Mouse (Mus musculus) hindbrain, postnatal 0 days (tissue): ENCODE measurements around the gene Dhx16. TPM values are rescaled to one million over a fixed set of nuclear protein-coding genes. Genes with fewer than 3 reads are reported as not detected.
A peak's percentile ranks its signal among the peaks of the same experiment; 100 is the strongest.
"Not testable (repeated sequence)": the region's sequence is repeated elsewhere in the genome, so short reads cannot be mapped to it uniquely, and the experiment has no call there.

Experiments
- ATAC-seq: fragments of 200-750 bp; cut with Nextera tagmentation; 2 replicates; pipeline ENCODE4 v1.8.0; 2017; ENCODE audit warnings: mild to moderate bottlenecking, moderate TSS enrichment, moderate library complexity
- DNase-seq: peaks from one replicate; pipeline ENCODE4 v3.0.0-alpha.2; 2015; ENCODE audit warnings: low spot score
- H3K27ac ChIP-seq: fragments of 300-500 bp; sonication (generic); 2 replicates; pipeline ENCODE4 v1.5.1; 2014; ENCODE audit warnings: mild to moderate bottlenecking
- H3K27me3 ChIP-seq: fragments of 300-500 bp; sonication (generic); 2 replicates; pipeline ENCODE4 v1.6.1; 2014; ENCODE audit warnings: low read length, mixed read lengths; ENCODE audit not compliant: insufficient read depth
- H3K36me3 ChIP-seq: fragments of 300-500 bp; sonication (generic); 2 replicates; pipeline ENCODE4 v1.6.1; 2014; ENCODE audit warnings: low read length, mixed read lengths; ENCODE audit not compliant: insufficient read depth
- H3K4me1 ChIP-seq: fragments of 300-500 bp; sonication (generic); 2 replicates; pipeline ENCODE4 v1.6.1; 2014; ENCODE audit warnings: antibody characterized with exemption, low read length, mixed read lengths; ENCODE audit not compliant: insufficient read depth
- H3K4me2 ChIP-seq: fragments of 300-500 bp; sonication (generic); 2 replicates; pipeline ENCODE4 v1.6.1; 2014; ENCODE audit warnings: low read depth, mild to moderate bottlenecking, low read length, moderate library complexity, mixed read lengths
- H3K4me3 ChIP-seq: fragments of 300-500 bp; sonication (generic); 2 replicates; pipeline ENCODE4 v1.5.1; 2014; ENCODE audit warnings: low read length
- H3K9ac ChIP-seq: fragments of 300-500 bp; sonication (generic); replicated peaks from 2 replicates; pipeline ENCODE4 v1.6.1; 2014; ENCODE audit warnings: mild to moderate bottlenecking, low read length, moderate library complexity, mixed read lengths
- H3K9me3 ChIP-seq: fragments of 300-500 bp; sonication (generic); 2 replicates; pipeline ENCODE4 v1.6.1; 2016; ENCODE audit warnings: low read length, mixed read lengths
- CTCF ChIP-seq: IDR thresholded peaks from 2 replicates; pipeline ENCODE4 v1.5.1; 2016; ENCODE audit warnings: antibody characterized with exemption, control low read depth, low read depth
- WGBS: fragments of 180-500 bp; shearing (Covaris S2); extraction: QIAGEN DNeasy Blood & Tissue Kit; methylation state at CpG from one replicate; pipeline ENCODE4 v1.1.7; 2014; 5-methylcytosine and 5-hydroxymethylcytosine counted together
- microRNA counts: library from miRNA; unstranded; fragments of <30 nt; microRNA quantifications from one replicate; lab custom pipeline; 2015
- microRNA-seq, 2 experiments: library from miRNA; unstranded; fragments of <30 nt; microRNA quantifications; one replicate each; pipeline ENCODE4; 2016
- polyA plus RNA-seq: library from polyadenylated mRNA; unstranded; fragments of >200 nt; fragmentation: Nextera tagmentation; extraction: Ambion mirVana; gene quantifications from 2 replicates; pipeline ENCODE4 v1.2.1, GENCODE M21; 2015
- total RNA-seq: library from RNA; depleted of rRNA; stranded (reverse); fragments of >200 nt; gene quantifications from 2 replicates; pipeline ENCODE4 v1.2.3, GENCODE M21; 2014; rRNA removed

The Dhx16 gene
- total and polyA plus RNA-seq, 2 experiments from 2014 or later, result 23.1 to 33.2 TPM

- H3K27me3 ChIP-seq, result no peaks in the 10 kb centered on the region
- H3K9me3 ChIP-seq, result no peaks in the 10 kb centered on the region
- H3K36me3 ChIP-seq, result peaks cover 56% of the 10 kb centered on the region
- WGBS, result 93% methylated on average over 2 of the region's 2 CpGs
- no peak for DNase-seq
- no peak for ATAC-seq
- H3K27ac ChIP-seq, result no peak overlapping the region
- H3K9ac ChIP-seq, result no peak overlapping the region
- H3K4me1 ChIP-seq, result no peaks in the 10 kb centered on the region
- no peak for TF ChIP-seq CTCF
- no peak overlapping the region for H3K4me2 ChIP-seq
- no peak overlapping the region for H3K4me3 ChIP-seq
Observed at GRCm38 (mm10) chr17:35929534-35929933, 49.9 kb downstream of the Dhx16 start.

GRCm38 (mm10) chr17:35930627-35931026, 51.0 kb downstream of the Dhx16 start:
- WGBS, result 98% methylated on average over 12 of the region's 12 CpGs
- no peak for ATAC-seq
- DNase-seq, result no peak
- H3K4me3 ChIP-seq, result no peak overlapping the region
- H3K27me3 ChIP-seq, result no peaks in the 10 kb centered on the region
- no peaks in the 10 kb centered on the region for H3K9me3 ChIP-seq
- H3K36me3 ChIP-seq, result peaks cover 48% of the 10 kb centered on the region
- no peak overlapping the region for H3K4me2 ChIP-seq
- no peak for TF ChIP-seq CTCF
- H3K9ac ChIP-seq, result no peak overlapping the region
- no peaks in the 10 kb centered on the region for H3K4me1 ChIP-seq
- H3K27ac ChIP-seq, result no peak overlapping the region

- Histone ChIP-seq H3K27ac (no peak overlapping the region), H3K4me2 (no peak overlapping the region), H3K9me3 (no peaks in the 10 kb centered on the region), H3K4me1 (no peaks in the 10 kb centered on the region), H3K4me3 (no peak overlapping the region), H3K36me3 (peaks cover 34% of the 10 kb centered on the region), H3K9ac (no peak overlapping the region), H3K27me3 (no peaks in the 10 kb centered on the region)
- ATAC-seq, result no peak
- no peak for DNase-seq
- TF ChIP-seq CTCF, result no peak
- 83% methylated on average over 4 of the region's 4 CpGs for WGBS
Observed at GRCm38 (mm10) chr17:35932608-35933007, 53.0 kb downstream of the Dhx16 start.

- not testable (repeated sequence) for ATAC-seq, H3K27ac ChIP-seq, H3K4me1 ChIP-seq, H3K36me3 ChIP-seq, H3K4me2 ChIP-seq, H3K9ac ChIP-seq, H3K9me3 ChIP-seq, H3K4me3 ChIP-seq, DNase-seq, H3K27me3 ChIP-seq
- 89% methylated on average over 14 of the region's 14 CpGs for WGBS
Observed at GRCm38 (mm10) chr17:35935763-35936162, 56.1 kb downstream of the Dhx16 start.

- ATAC-seq (peak; percentile 78), DNase-seq (peak; percentile 72)
- Histone ChIP-seq H3K27me3 (no peaks in the 10 kb centered on the region), H3K9ac (no peak overlapping the region), H3K27ac (no peak overlapping the region), H3K4me1 (no peaks in the 10 kb centered on the region), H3K9me3 (no peaks in the 10 kb centered on the region), H3K36me3 (no peaks in the 10 kb centered on the region), H3K4me2 (no peak overlapping the region), H3K4me3 (no peak overlapping the region)
- peak; percentile 87 for TF ChIP-seq CTCF
- 51% methylated on average over 2 of the region's 2 CpGs for WGBS
Observed at GRCm38 (mm10) chr17:35937700-35938348, 58.2 kb downstream of the Dhx16 start.

- Histone ChIP-seq H3K4me3 (no peak overlapping the region), H3K4me1 (no peaks in the 10 kb centered on the region), H3K9me3 (no peaks in the 10 kb centered on the region), H3K4me2 (no peak overlapping the region), H3K9ac (no peak overlapping the region), H3K27ac (no peak overlapping the region), H3K27me3 (no peaks in the 10 kb centered on the region), H3K36me3 (no peaks in the 10 kb centered on the region)
- ATAC-seq (no peak), DNase-seq (no peak)
- TF ChIP-seq CTCF, result no peak
- WGBS, result 56% methylated on average over 2 of the region's 2 CpGs
Observed at GRCm38 (mm10) chr17:35939108-35939507, 59.5 kb downstream of the Dhx16 start.

GRCm38 (mm10) chr17:35939941-35940340, 60.3 kb downstream of the Dhx16 start:
- 69% methylated on average over 1 of the region's 1 CpGs for WGBS
- no peaks in the 10 kb centered on the region for H3K9me3 ChIP-seq
- H3K27ac ChIP-seq, result no peak overlapping the region
- no peaks in the 10 kb centered on the region for H3K27me3 ChIP-seq
- DNase-seq (no peak), ATAC-seq (no peak)
- no peak overlapping the region for H3K9ac ChIP-seq
- TF ChIP-seq CTCF, result no peak
- H3K4me2 ChIP-seq, result no peak overlapping the region
- no peaks in the 10 kb centered on the region for H3K4me1 ChIP-seq
- no peak overlapping the region for H3K4me3 ChIP-seq
- no peaks in the 10 kb centered on the region for H3K36me3 ChIP-seq

MicroRNAs within 50 kb of the gene (microRNA counts, 519-probe panel; counts per million panel counts)
- microRNA mmu-miR-1894-3p (lab: Ali Mortazavi, UCI) (948 counts per million, percentile 11 among the panel's probes with 10 or more counts), microRNA mmu-miR-1894-5p (lab: Ali Mortazavi, UCI) (not detected)

Small RNAs within 50 kb of the gene (microRNA-seq; reads per million reads assigned to microRNA genes)
- gene Gm28033 (0 to 0.18 reads per million in 2 experiments), gene Mir1894 (0 to 0.36 reads per million in 2 experiments)

Other genes starting within 250 kb of the Dhx16 start
- gene Mucl3, start 236.1 kb upstream of the Dhx16 start, total RNA-seq, result 0.61 TPM in 1 of 2 replicates, not detected in the other
- 0.10 TPM in 1 of 2 replicates, not detected in the other for gene Mucl3, start 236.1 kb upstream of the Dhx16 start, polyA plus RNA-seq
- gene Vars2, start 212.2 kb upstream of the Dhx16 start, total RNA-seq, result 37.3 and 46.8 TPM in 2 replicates
- gene Vars2, start 212.2 kb upstream of the Dhx16 start, polyA plus RNA-seq, result 12.6 and 14.8 TPM in 2 replicates
- gene Gtf2h4, start 206.1 kb upstream of the Dhx16 start, total RNA-seq, result 26.1 and 27.2 TPM in 2 replicates
- gene Gtf2h4, start 206.1 kb upstream of the Dhx16 start, polyA plus RNA-seq, result 18.6 and 21.3 TPM in 2 replicates
- 108 and 139 TPM in 2 replicates for gene Ddr1, start 175.2 kb upstream of the Dhx16 start, total RNA-seq
- 63.3 and 66.3 TPM in 2 replicates for gene Ddr1, start 175.2 kb upstream of the Dhx16 start, polyA plus RNA-seq
- 13.7 and 19.4 TPM in 2 replicates for gene Ier3, start 58.1 kb upstream of the Dhx16 start, total RNA-seq
- gene Ier3, start 58.1 kb upstream of the Dhx16 start, polyA plus RNA-seq, result 18.3 and 19.4 TPM in 2 replicates
- 94.1 and 142 TPM in 2 replicates for gene Flot1, start 56.6 kb upstream of the Dhx16 start, total RNA-seq
- 162 TPM in 2 replicates for gene Flot1, start 56.6 kb upstream of the Dhx16 start, polyA plus RNA-seq
- 3,311 and 3,326 TPM in 2 replicates for gene Tubb5, start 41.5 kb upstream of the Dhx16 start, total RNA-seq
- gene Tubb5, start 41.5 kb upstream of the Dhx16 start, polyA plus RNA-seq, result 1,502 and 1,606 TPM in 2 replicates
- gene Mdc1, start 38.3 kb upstream of the Dhx16 start, total RNA-seq, result 14.7 and 26.7 TPM in 2 replicates
- 3.9 and 4.1 TPM in 2 replicates for gene Mdc1, start 38.3 kb upstream of the Dhx16 start, polyA plus RNA-seq
- gene Nrm, start 18.5 kb upstream of the Dhx16 start, total RNA-seq, result 14.7 and 27.2 TPM in 2 replicates
- 24.6 and 25.7 TPM in 2 replicates for gene Nrm, start 18.5 kb upstream of the Dhx16 start, polyA plus RNA-seq
- gene Ppp1r18, start 14.2 kb upstream of the Dhx16 start, total RNA-seq, result 32.0 and 34.3 TPM in 2 replicates
- gene Ppp1r18, start 14.2 kb upstream of the Dhx16 start, polyA plus RNA-seq, result 18.4 and 19.3 TPM in 2 replicates
- 39.8 and 49.2 TPM in 2 replicates for gene 2310061I04Rik, start 17.6 kb downstream of the Dhx16 start, total RNA-seq
- 69.0 and 74.3 TPM in 2 replicates for gene 2310061I04Rik, start 17.6 kb downstream of the Dhx16 start, polyA plus RNA-seq
- gene Atat1, start 30.3 kb downstream of the Dhx16 start, total RNA-seq, result 163 and 169 TPM in 2 replicates
- gene Atat1, start 30.3 kb downstream of the Dhx16 start, polyA plus RNA-seq, result 222 and 225 TPM in 2 replicates
- gene Mrps18b, start 36.6 kb downstream of the Dhx16 start, total RNA-seq, result 42.9 and 45.9 TPM in 2 replicates
- 66.6 and 72.2 TPM in 2 replicates for gene Mrps18b, start 36.6 kb downstream of the Dhx16 start, polyA plus RNA-seq
- 37.5 and 44.0 TPM in 2 replicates for gene Ppp1r10, start 36.6 kb downstream of the Dhx16 start, total RNA-seq
- gene Ppp1r10, start 36.6 kb downstream of the Dhx16 start, polyA plus RNA-seq, result 20.3 and 22.5 TPM in 2 replicates
- gene Abcf1, start 89.9 kb downstream of the Dhx16 start, total RNA-seq, result 47.7 and 57.3 TPM in 2 replicates
- gene Abcf1, start 89.9 kb downstream of the Dhx16 start, polyA plus RNA-seq, result 94.5 and 99.4 TPM in 2 replicates
- 101 and 106 TPM in 2 replicates for gene Gnl1, start 100.0 kb downstream of the Dhx16 start, total RNA-seq
- 75.8 and 76.2 TPM in 2 replicates for gene Gnl1, start 100.0 kb downstream of the Dhx16 start, polyA plus RNA-seq
- gene Prr3, start 100.4 kb downstream of the Dhx16 start, total RNA-seq, result 39.9 and 46.7 TPM in 2 replicates
- gene Prr3, start 100.4 kb downstream of the Dhx16 start, polyA plus RNA-seq, result 72.7 and 81.9 TPM in 2 replicates
- gene H2-T24, start 140.7 kb downstream of the Dhx16 start, total RNA-seq, result 0.10 and 0.11 TPM in 2 replicates
- gene H2-T24, start 140.7 kb downstream of the Dhx16 start, polyA plus RNA-seq, result 7.1 and 7.7 TPM in 2 replicates
- 6.6 and 7.3 TPM in 2 replicates for gene H2-T23, start 153.0 kb downstream of the Dhx16 start, total RNA-seq
- gene H2-T23, start 153.0 kb downstream of the Dhx16 start, polyA plus RNA-seq, result 8.8 and 9.4 TPM in 2 replicates
- gene H2-T22, start 162.9 kb downstream of the Dhx16 start, total RNA-seq, result 10.0 and 15.4 TPM in 2 replicates
- gene H2-T22, start 162.9 kb downstream of the Dhx16 start, polyA plus RNA-seq, result 9.1 and 11.8 TPM in 2 replicates
- gene Gm6034, start 163.1 kb downstream of the Dhx16 start, total RNA-seq, result not detected in 2 replicates
- gene Gm6034, start 163.1 kb downstream of the Dhx16 start, polyA plus RNA-seq, result not detected in 2 replicates
- not detected in 2 replicates for gene Gm11127, start 178.6 kb downstream of the Dhx16 start, total RNA-seq
- gene Gm11127, start 178.6 kb downstream of the Dhx16 start, polyA plus RNA-seq, result not detected in 2 replicates
- gene Gm19684, start 241.9 kb downstream of the Dhx16 start, total RNA-seq, result not detected in 2 replicates
- not detected in 2 replicates for gene Gm19684, start 241.9 kb downstream of the Dhx16 start, polyA plus RNA-seq
- gene Gm7030, start 249.6 kb downstream of the Dhx16 start, total RNA-seq, result not detected in 2 replicates
- gene Gm7030, start 249.6 kb downstream of the Dhx16 start, polyA plus RNA-seq, result not detected in 2 replicates